Mouse (Mus musculus): ENCODE measurements around the gene Laptm5. TPM values are rescaled to one million over a fixed set of nuclear protein-coding genes. Genes with fewer than 3 reads are reported as not detected.

Gene Laptm5
- total RNA-seq, 2 experiments from 2014 or later, result 39.2 to 42.9 TPM

Other genes starting within 250 kb of the Laptm5 start
- 100 to 1,000 TPM; 114 to 124 TPM for gene Pum1, start 249.8 kb upstream of the Laptm5 start, total RNA-seq (2021)
- gene Sdc3, start 120.6 kb upstream of the Laptm5 start, total RNA-seq (2021), result 100 to 1,000 TPM; 145 to 146 TPM
- gene Matn1, start 31.3 kb downstream of the Laptm5 start, total RNA-seq (2021), result under 1 TPM; 0.33 to 0.72 TPM